Mouse (Mus musculus) midbrain, embryonic 11.5 days (tissue): ENCODE measurements around the gene Abi3. TPM values are rescaled to one million over a fixed set of nuclear protein-coding genes. Genes with fewer than 3 reads are reported as not detected.
A peak's percentile ranks its signal among the peaks of the same experiment; 100 is the strongest.

Experiments
- ATAC-seq: fragments of 200-750 bp; cut with Nextera tagmentation; 2 replicates; pipeline ENCODE4 v1.8.0; 2017; ENCODE audit warnings: moderate TSS enrichment, moderate library complexity; ENCODE audit not compliant: low FRiP score
- DNase-seq: peaks from one replicate; pipeline ENCODE4 v3.0.0; 2015; ENCODE audit warnings: low spot score; ENCODE audit errors: missing footprints
- H3K27ac ChIP-seq: fragments of 300-500 bp; sonication (generic); 2 replicates; pipeline ENCODE4 v1.5.1; 2014; ENCODE audit warnings: low read depth, low read length
- H3K27me3 ChIP-seq: fragments of 300-500 bp; sonication (generic); 2 replicates; pipeline ENCODE4 v1.6.1; 2014; ENCODE audit warnings: mild to moderate bottlenecking, low read length, moderate library complexity, mixed read lengths; ENCODE audit not compliant: control insufficient read depth, insufficient read depth
- H3K36me3 ChIP-seq: fragments of 300-500 bp; sonication (generic); 2 replicates; pipeline ENCODE4 v1.6.1; 2014; ENCODE audit warnings: mild to moderate bottlenecking, low read length, moderate library complexity, mixed read lengths; ENCODE audit not compliant: control insufficient read depth, insufficient read depth
- H3K4me1 ChIP-seq: fragments of 300-500 bp; sonication (generic); 2 replicates; pipeline ENCODE4 v1.6.1; 2014; ENCODE audit warnings: low read length; ENCODE audit not compliant: control insufficient read depth, insufficient read depth
- H3K4me2 ChIP-seq: fragments of 300-500 bp; sonication (generic); 2 replicates; pipeline ENCODE4 v1.6.1; 2014; ENCODE audit warnings: mild to moderate bottlenecking, moderate library complexity
- H3K4me3 ChIP-seq: fragments of 300-500 bp; sonication (generic); 2 replicates; pipeline ENCODE4 v1.5.1; 2014; ENCODE audit warnings: low read depth, low read length
- H3K9ac ChIP-seq: fragments of 300-500 bp; sonication (generic); 2 replicates; pipeline ENCODE4 v1.6.1; 2014; ENCODE audit warnings: low read length
- H3K9me3 ChIP-seq: fragments of 300-500 bp; sonication (generic); 2 replicates; pipeline ENCODE4 v1.6.1; 2016; ENCODE audit warnings: low read length; ENCODE audit not compliant: control insufficient read depth
- WGBS: fragments of 180-500 bp; shearing (Covaris S2); extraction: QIAGEN DNeasy Blood & Tissue Kit; methylation state at CpG from one replicate; pipeline ENCODE4 v1.1.7; 2014; 5-methylcytosine and 5-hydroxymethylcytosine counted together
- polyA plus RNA-seq: library from polyadenylated mRNA; unstranded; fragments of >200 nt; fragmentation: Nextera tagmentation; extraction: Ambion mirVana; gene quantifications from 2 replicates; pipeline ENCODE4 v1.2.1, GENCODE M21; 2014

The Abi3 gene
- polyA plus RNA-seq, 1 experiment from 2014 or later: 1.2 TPM

GRCm38 (mm10) chr11:95809603-95810002, 32.7 kb downstream of the Abi3 start:
- Histone ChIP-seq H3K4me1 (peaks cover 13% of the 10 kb centered on the region), H3K9me3 (no peaks in the 10 kb centered on the region; the same call in 1 of the 2 replicates), H3K4me3 (no peak overlapping the region), H3K27me3 (no peaks in the 10 kb centered on the region), H3K27ac (no peak overlapping the region), H3K36me3 (no peaks in the 10 kb centered on the region), H3K9ac (no peak overlapping the region), H3K4me2 (no peak overlapping the region)
- ATAC-seq (no peak), DNase-seq (peak; percentile 90)
- WGBS: 9% methylated on average over 4 of the region's 5 CpGs

GRCm38 (mm10) chr11:95808448-95809011, 33.7 kb downstream of the Abi3 start:
- H3K27me3 ChIP-seq: no peaks in the 10 kb centered on the region
- peaks cover 13% of the 10 kb centered on the region for H3K4me1 ChIP-seq
- 79% methylated on average over 5 of the region's 5 CpGs for WGBS
- DNase-seq (peak; percentile 41), ATAC-seq (no peak)
- H3K36me3 ChIP-seq: no peaks in the 10 kb centered on the region
- no peak overlapping the region for H3K4me2 ChIP-seq
- H3K27ac ChIP-seq: no peak overlapping the region
- H3K9ac ChIP-seq: no peak overlapping the region
- H3K9me3 ChIP-seq: no peaks in the 10 kb centered on the region; the same call in 1 of the 2 replicates
- H3K4me3 ChIP-seq: no peak overlapping the region

DNA sequence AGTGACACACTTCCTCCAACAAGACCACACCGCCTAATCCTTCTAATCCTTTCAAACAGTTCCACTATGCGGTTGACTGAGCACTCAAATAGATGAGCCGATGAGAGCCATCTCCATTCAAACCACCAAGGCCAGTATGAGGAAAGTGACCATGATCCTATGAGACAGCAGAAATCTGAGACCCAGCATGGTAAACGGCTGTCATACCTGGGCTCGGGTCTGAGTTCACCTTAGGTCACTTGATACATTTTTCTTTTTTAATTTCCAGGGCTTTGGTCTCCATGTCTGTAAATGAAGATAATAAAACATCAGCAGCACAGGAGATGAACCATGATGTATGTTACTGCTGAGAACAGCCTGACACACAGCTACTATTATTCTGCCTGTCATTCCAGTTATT, 34.4 kb downstream of the Abi3 start:
- Histone ChIP-seq H3K9me3 (no peaks in the 10 kb centered on the region; the same call in 1 of the 2 replicates), H3K36me3 (no peaks in the 10 kb centered on the region), H3K27ac (no peak overlapping the region), H3K4me2 (no peak overlapping the region), H3K4me1 (peaks cover 13% of the 10 kb centered on the region), H3K4me3 (no peak overlapping the region), H3K9ac (no peak overlapping the region), H3K27me3 (no peaks in the 10 kb centered on the region)
- 85% methylated on average over 5 of the region's 5 CpGs for WGBS
- no peak for ATAC-seq
- peak; percentile 59 for DNase-seq

GRCm38 (mm10) chr11:95805527-95805926, 36.7 kb downstream of the Abi3 start:
- DNase-seq: peak; percentile 31
- no peak for ATAC-seq
- H3K4me1 ChIP-seq: peaks cover 11% of the 10 kb centered on the region

GRCm38 (mm10) chr11:95805010-95805409, 37.3 kb downstream of the Abi3 start:
- no peak overlapping the region for H3K4me3 ChIP-seq
- no peaks in the 10 kb centered on the region; the same call in 1 of the 2 replicates for H3K9me3 ChIP-seq
- H3K27ac ChIP-seq: no peak overlapping the region
- peak; percentile 47 for DNase-seq
- H3K9ac ChIP-seq: no peak overlapping the region
- H3K27me3 ChIP-seq: no peaks in the 10 kb centered on the region
- 70% methylated on average over 5 of the region's 5 CpGs for WGBS
- peaks cover 7% of the 10 kb centered on the region for H3K4me1 ChIP-seq
- no peaks in the 10 kb centered on the region for H3K36me3 ChIP-seq
- H3K4me2 ChIP-seq: no peak overlapping the region
- ATAC-seq: no peak

More at GRCm38 (mm10) chr11:95805527-95805926, 36.7 kb downstream of the Abi3 start:
- Histone ChIP-seq H3K4me3 (no peak overlapping the region), H3K4me2 (no peak overlapping the region), H3K27me3 (no peaks in the 10 kb centered on the region), H3K9me3 (no peaks in the 10 kb centered on the region; the same call in 1 of the 2 replicates), H3K9ac (no peak overlapping the region), H3K27ac (no peak overlapping the region), H3K36me3 (no peaks in the 10 kb centered on the region)
- WGBS: 53% methylated on average over 3 of the region's 3 CpGs

- H3K4me1 ChIP-seq: peaks cover 7% of the 10 kb centered on the region
- WGBS: 63% methylated on average over 5 of the region's 5 CpGs
- no peak for ATAC-seq
- H3K27ac ChIP-seq: no peak overlapping the region
- no peak overlapping the region for H3K4me2 ChIP-seq
- H3K9me3 ChIP-seq: no peaks in the 10 kb centered on the region
- H3K36me3 ChIP-seq: no peaks in the 10 kb centered on the region
- H3K27me3 ChIP-seq: peaks cover 14% of the 10 kb centered on the region
- no peak overlapping the region for H3K9ac ChIP-seq
- no peak overlapping the region for H3K4me3 ChIP-seq
- peak; percentile 73 for DNase-seq
These were observed 46.7 kb downstream of the Abi3 start for GRCm38 (mm10) chr11:95795582-95795981.

- Histone ChIP-seq H3K27me3 (peaks cover 14% of the 10 kb centered on the region), H3K4me2 (no peak overlapping the region), H3K27ac (no peak overlapping the region), H3K36me3 (no peaks in the 10 kb centered on the region), H3K9me3 (no peaks in the 10 kb centered on the region), H3K4me3 (no peak overlapping the region), H3K9ac (no peak overlapping the region), H3K4me1 (peaks cover 7% of the 10 kb centered on the region)
- no peak for ATAC-seq
- WGBS: 74% methylated on average over 5 of the region's 5 CpGs
- DNase-seq: peak; percentile 61
These were observed 48.1 kb downstream of the Abi3 start for GRCm38 (mm10) chr11:95794201-95794600.

- H3K36me3 ChIP-seq: no peaks in the 10 kb centered on the region
- H3K9me3 ChIP-seq: no peaks in the 10 kb centered on the region
- peaks cover 7% of the 10 kb centered on the region for H3K4me1 ChIP-seq
- peaks cover 14% of the 10 kb centered on the region for H3K27me3 ChIP-seq
- no peak overlapping the region for H3K9ac ChIP-seq
- peak; percentile 44 for DNase-seq
- H3K4me2 ChIP-seq: no peak overlapping the region
- 90% methylated on average over 8 of the region's 8 CpGs for WGBS
- H3K4me3 ChIP-seq: no peak overlapping the region
- ATAC-seq: no peak
- no peak overlapping the region for H3K27ac ChIP-seq
These were observed 49.2 kb downstream of the Abi3 start for GRCm38 (mm10) chr11:95792950-95793509.

DNA sequence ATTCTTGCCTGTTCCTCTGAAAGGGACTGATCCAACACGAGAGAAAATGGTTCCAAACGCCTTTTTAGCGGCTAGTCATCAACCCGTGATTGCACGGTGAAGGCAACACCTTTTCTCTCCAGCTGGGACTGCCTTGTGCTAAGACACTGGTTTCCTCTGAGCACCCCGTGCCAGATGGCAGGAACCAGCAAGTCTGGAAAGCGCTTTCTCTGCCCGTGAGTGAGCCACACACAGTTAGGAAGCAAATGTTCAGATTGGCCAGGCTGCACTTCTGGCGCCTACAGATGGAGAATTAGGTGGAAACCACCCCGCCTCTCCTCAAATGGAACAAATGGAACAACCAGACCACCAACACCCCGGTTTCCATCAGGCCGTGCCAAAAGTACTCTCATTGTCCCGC, 50.5 kb downstream of the Abi3 start:
- H3K4me1 ChIP-seq: peaks cover 6% of the 10 kb centered on the region
- no peak overlapping the region for H3K4me2 ChIP-seq
- no peak overlapping the region for H3K27ac ChIP-seq
- H3K36me3 ChIP-seq: no peaks in the 10 kb centered on the region
- ATAC-seq (no peak), DNase-seq (peak; percentile 47)
- peaks cover 8% of the 10 kb centered on the region for H3K27me3 ChIP-seq
- no peaks in the 10 kb centered on the region for H3K9me3 ChIP-seq
- H3K9ac ChIP-seq: no peak overlapping the region
- WGBS: 83% methylated on average over 13 of the region's 13 CpGs
- no peak overlapping the region for H3K4me3 ChIP-seq
